Mouse (Mus musculus): ENCODE results near the gene Aatf. TPM values are rescaled to one million over a fixed set of nuclear protein-coding genes. Genes with fewer than 3 reads are reported as not detected.
"Not testable (repeated sequence)": the region's sequence is repeated elsewhere in the genome, so short reads cannot be mapped to it uniquely, and the experiment has no call there.

The Aatf gene
- total RNA-seq, 2 experiments from 2014 or later, result 10.5 to 10.9 TPM

GRCm38 (mm10) chr11:84392066-84392465 is 121.3 kb downstream of the Aatf start:
- not testable (repeated sequence) for DNase-seq
- intact Hi-C loops (cut with DNase I; ENCODE audit: low total_unique reads), result loop anchor here (10.0 kb wide), 1 partner anchor 127 kb away; no protein-coding TSS in a partner anchor

- no peak for DNase-seq
- intact Hi-C loops (cut with DNase I; ENCODE audit: low total_unique reads), result loop anchor here (10.0 kb wide), 1 partner anchor 126 kb away; no protein-coding TSS in a partner anchor
These were observed 122.2 kb downstream of the Aatf start for GRCm38 (mm10) chr11:84391126-84391525.

- peak; percentile 34 for DNase-seq
- intact Hi-C loops (cut with DNase I; ENCODE audit: low total_unique reads), result no loop called here
These were observed 124.0 kb downstream of the Aatf start for GRCm38 (mm10) chr11:84389332-84389731.

- no peak for DNase-seq
- intact Hi-C loops (cut with DNase I; ENCODE audit: low total_unique reads), result no loop called here
These were observed 129.4 kb downstream of the Aatf start for GRCm38 (mm10) chr11:84383891-84384290.

GRCm38 (mm10) chr11:84382450-84382849 is 130.9 kb downstream of the Aatf start:
- intact Hi-C loops (cut with DNase I; ENCODE audit: low total_unique reads), result no loop called here
- no peak for DNase-seq

- intact Hi-C loops (cut with DNase I; ENCODE audit: low total_unique reads), result no loop called here
- no peak for DNase-seq
These were observed 136.6 kb downstream of the Aatf start for GRCm38 (mm10) chr11:84376510-84377365.

- DNase-seq, result no peak
- intact Hi-C loops (cut with DNase I; ENCODE audit: low total_unique reads), result no loop called here
These were observed 137.3 kb downstream of the Aatf start for GRCm38 (mm10) chr11:84375951-84376496.

GRCm38 (mm10) chr11:84373122-84373521 is 140.2 kb downstream of the Aatf start:
- DNase-seq, result no peak
- intact Hi-C loops (cut with DNase I; ENCODE audit: low total_unique reads), result no loop called here

Other genes starting within 250 kb of the Aatf start
- not detected for gene Lhx1, start 12.0 kb upstream of the Aatf start, total RNA-seq (2021)